Mouse (Mus musculus): ENCODE results near the gene Asic4.

- no peak for TF ChIP-seq EP300 (IDR thresholded peaks at IDR 0.05; ENCODE audit: low read depth in 1 of 2, low read length in 2 of 2)
- no peak for TF ChIP-seq USF2 (IDR thresholded peaks at IDR 0.05; ENCODE audit: borderline replicate concordance in 1 of 2, insufficient read depth in 1 of 2, low read depth in 1 of 2, low read length in 2 of 2)
- no peak for TF ChIP-seq CHD2 (IDR thresholded peaks at IDR 0.05; ENCODE audit: low read length)
- no peak for TF ChIP-seq USF1 (IDR thresholded peaks at IDR 0.05; ENCODE audit: low read depth, low read length)
Measured at GRCm38 (mm10) chr1:75519576-75519975, 69.3 kb downstream of the Asic4 start.

Data from MEL (cell line).